Mouse (Mus musculus) liver, postnatal 0 days (tissue): Measurements from ENCODE around the gene Gm9821.

Source experiments
- CTCF ChIP-seq: sonication (generic); IDR thresholded peaks from 2 replicates; pipeline ENCODE4 v1.5.1; 2016; ENCODE audit warnings: antibody characterized with exemption, low read depth
- EP300 ChIP-seq: IDR thresholded peaks from 2 replicates; pipeline ENCODE4 v1.6.1; 2016; ENCODE audit warnings: antibody characterized with exemption, low read depth, mild to moderate bottlenecking

GRCm38 (mm10) chr2:91962864-91963401 lies 17.4 kb downstream of the Gm9821 start:
- no peak for TF ChIP-seq EP300
- TF ChIP-seq CTCF: no peak
